Mouse (Mus musculus): ENCODE results near the gene Qk.

GRCm38 (mm10) chr17:10279532-10279931, 40.1 kb downstream of the Qk start:
- no peak for TF ChIP-seq CTCF (IDR thresholded peaks at IDR 0.05; ENCODE audit: low read depth)
- TF ChIP-seq EP300 (IDR thresholded peaks at IDR 0.05; ENCODE audit: low read depth) = no peak
